Mouse (Mus musculus): Measurements from ENCODE around the gene Prkca. TPM values are rescaled to one million over a fixed set of nuclear protein-coding genes. Genes with fewer than 3 reads are reported as not detected.

The Prkca gene
- polyA plus RNA-seq, 1 experiment from 2014 or later: 10.1 TPM

GRCm38 (mm10) chr11:108053746-108054145 is 290.0 kb downstream of the Prkca start:
- Histone ChIP-seq H3K4me1 (no peaks in the 10 kb centered on the region), H3K4me2 (no peak overlapping the region), H3K36me3 (no peaks in the 10 kb centered on the region), H3K4me3 (replicated peaks) (no peak overlapping the region), H3K27me3 (replicated peaks) (no peaks in the 10 kb centered on the region), H3K9me3 (no peaks in the 10 kb centered on the region), H3K27ac (no peak overlapping the region), H3K9ac (no peak overlapping the region)
- 82% methylated on average over 10 of the region's 10 CpGs for WGBS
- no peak for ATAC-seq (ENCODE audit: insufficient read depth, low FRiP score, low read depth)

GRCm38 (mm10) chr11:108041669-108042068 is 302.1 kb downstream of the Prkca start:
- H3K36me3 ChIP-seq: no peaks in the 10 kb centered on the region
- no peaks in the 10 kb centered on the region for H3K27me3 ChIP-seq (replicated peaks)
- H3K4me3 ChIP-seq (replicated peaks): no peak overlapping the region
- no peak overlapping the region for H3K9ac ChIP-seq
- no peak for ATAC-seq (ENCODE audit: insufficient read depth, low FRiP score, low read depth)
- no peak overlapping the region for H3K27ac ChIP-seq
- WGBS: 76% methylated on average over 7 of the region's 7 CpGs
- no peak overlapping the region for H3K4me2 ChIP-seq
- H3K9me3 ChIP-seq: no peaks in the 10 kb centered on the region
- H3K4me1 ChIP-seq: no peaks in the 10 kb centered on the region

GRCm38 (mm10) chr11:108040823-108041222 is 302.9 kb downstream of the Prkca start:
- H3K36me3 ChIP-seq: no peaks in the 10 kb centered on the region
- H3K9ac ChIP-seq: no peak overlapping the region
- no peak overlapping the region for H3K4me3 ChIP-seq (replicated peaks)
- no peak overlapping the region for H3K4me2 ChIP-seq
- H3K27ac ChIP-seq: no peak overlapping the region
- no peaks in the 10 kb centered on the region for H3K4me1 ChIP-seq
- 63% methylated on average over 2 of the region's 2 CpGs for WGBS
- ATAC-seq (ENCODE audit: insufficient read depth, low FRiP score, low read depth): no peak
- H3K9me3 ChIP-seq: no peaks in the 10 kb centered on the region
- no peaks in the 10 kb centered on the region for H3K27me3 ChIP-seq (replicated peaks)

- Histone ChIP-seq H3K4me3 (replicated peaks) (no peak overlapping the region), H3K27me3 (replicated peaks) (no peaks in the 10 kb centered on the region), H3K9me3 (no peaks in the 10 kb centered on the region), H3K4me1 (no peaks in the 10 kb centered on the region), H3K9ac (no peak overlapping the region), H3K27ac (no peak overlapping the region), H3K36me3 (no peaks in the 10 kb centered on the region), H3K4me2 (no peak overlapping the region)
- WGBS: 90% methylated on average over 17 of the region's 17 CpGs
- no peak for ATAC-seq (ENCODE audit: insufficient read depth, low FRiP score, low read depth)
Observed at GRCm38 (mm10) chr11:108039761-108040160, 304.0 kb downstream of the Prkca start.

- WGBS: 78% methylated on average over 12 of the region's 12 CpGs
Observed at GRCm38 (mm10) chr11:108038989-108039388, 304.7 kb downstream of the Prkca start.

GRCm38 (mm10) chr11:108036339-108036738 is 307.4 kb downstream of the Prkca start:
- Histone ChIP-seq H3K4me1 (no peaks in the 10 kb centered on the region), H3K9me3 (no peaks in the 10 kb centered on the region), H3K27ac (no peak overlapping the region), H3K4me2 (no peak overlapping the region), H3K4me3 (replicated peaks) (no peak overlapping the region), H3K27me3 (replicated peaks) (no peaks in the 10 kb centered on the region), H3K36me3 (no peaks in the 10 kb centered on the region), H3K9ac (no peak overlapping the region)
- no peak for ATAC-seq (ENCODE audit: insufficient read depth, low FRiP score, low read depth)
- 84% methylated on average over 10 of the region's 10 CpGs for WGBS

More at GRCm38 (mm10) chr11:108038989-108039388, 304.7 kb downstream of the Prkca start:
- Histone ChIP-seq H3K4me1 (no peaks in the 10 kb centered on the region), H3K4me3 (replicated peaks) (no peak overlapping the region), H3K9me3 (no peaks in the 10 kb centered on the region), H3K9ac (no peak overlapping the region), H3K36me3 (no peaks in the 10 kb centered on the region), H3K27ac (no peak overlapping the region), H3K4me2 (no peak overlapping the region), H3K27me3 (replicated peaks) (no peaks in the 10 kb centered on the region)
- no peak for ATAC-seq (ENCODE audit: insufficient read depth, low FRiP score, low read depth)

- H3K4me1 ChIP-seq: no peaks in the 10 kb centered on the region
- WGBS: 87% methylated on average over 5 of the region's 5 CpGs
- no peak overlapping the region for H3K4me3 ChIP-seq (replicated peaks)
- ATAC-seq (ENCODE audit: insufficient read depth, low FRiP score, low read depth): no peak
- H3K9me3 ChIP-seq: no peaks in the 10 kb centered on the region
- no peak overlapping the region for H3K4me2 ChIP-seq
- H3K27ac ChIP-seq: no peak overlapping the region
- no peaks in the 10 kb centered on the region for H3K36me3 ChIP-seq
- no peak overlapping the region for H3K9ac ChIP-seq
- no peaks in the 10 kb centered on the region for H3K27me3 ChIP-seq (replicated peaks)
Observed at GRCm38 (mm10) chr11:108035761-108036160, 308.0 kb downstream of the Prkca start.

GRCm38 (mm10) chr11:108034376-108034775 is 309.4 kb downstream of the Prkca start:
- Histone ChIP-seq H3K27me3 (replicated peaks) (no peaks in the 10 kb centered on the region), H3K9me3 (no peaks in the 10 kb centered on the region), H3K36me3 (no peaks in the 10 kb centered on the region), H3K27ac (no peak overlapping the region), H3K4me1 (no peaks in the 10 kb centered on the region), H3K4me2 (no peak overlapping the region), H3K4me3 (replicated peaks) (no peak overlapping the region), H3K9ac (no peak overlapping the region)
- WGBS: 54% methylated on average over 7 of the region's 7 CpGs
- no peak for ATAC-seq (ENCODE audit: insufficient read depth, low FRiP score, low read depth)

GRCm38 (mm10) chr11:108032568-108032967 is 311.2 kb downstream of the Prkca start:
- H3K4me3 ChIP-seq (replicated peaks): no peak overlapping the region
- no peaks in the 10 kb centered on the region for H3K36me3 ChIP-seq
- H3K27me3 ChIP-seq (replicated peaks): no peaks in the 10 kb centered on the region
- H3K27ac ChIP-seq: no peak overlapping the region
- WGBS: 56% methylated on average over 10 of the region's 10 CpGs
- H3K9me3 ChIP-seq: no peaks in the 10 kb centered on the region
- no peak for ATAC-seq (ENCODE audit: insufficient read depth, low FRiP score, low read depth)
- no peaks in the 10 kb centered on the region for H3K4me1 ChIP-seq
- no peak overlapping the region for H3K9ac ChIP-seq
- H3K4me2 ChIP-seq: no peak overlapping the region

- WGBS: 51% methylated on average over 10 of the region's 10 CpGs
Observed at GRCm38 (mm10) chr11:108030956-108031604, 312.6 kb downstream of the Prkca start.

GRCm38 (mm10) chr11:108029321-108029720 is 314.4 kb downstream of the Prkca start:
- no peaks in the 10 kb centered on the region for H3K27me3 ChIP-seq (replicated peaks)
- H3K4me3 ChIP-seq (replicated peaks): no peak overlapping the region
- H3K36me3 ChIP-seq: no peaks in the 10 kb centered on the region
- H3K4me1 ChIP-seq: no peaks in the 10 kb centered on the region
- no peaks in the 10 kb centered on the region for H3K9me3 ChIP-seq
- ATAC-seq (ENCODE audit: insufficient read depth, low FRiP score, low read depth): no peak
- no peak overlapping the region for H3K27ac ChIP-seq
- no peak overlapping the region for H3K9ac ChIP-seq
- H3K4me2 ChIP-seq: no peak overlapping the region
- WGBS: 90% methylated on average over 11 of the region's 11 CpGs

More at GRCm38 (mm10) chr11:108030956-108031604, 312.6 kb downstream of the Prkca start:
- Histone ChIP-seq H3K27ac (no peak overlapping the region), H3K9ac (no peak overlapping the region), H3K4me3 (replicated peaks) (no peak overlapping the region), H3K9me3 (no peaks in the 10 kb centered on the region), H3K36me3 (no peaks in the 10 kb centered on the region), H3K4me2 (no peak overlapping the region), H3K4me1 (no peaks in the 10 kb centered on the region), H3K27me3 (replicated peaks) (no peaks in the 10 kb centered on the region)
- ATAC-seq (ENCODE audit: insufficient read depth, low FRiP score, low read depth): peak; percentile 63; the same call in 1 of the 2 replicates

GRCm38 (mm10) chr11:108028398-108028797 is 315.3 kb downstream of the Prkca start:
- Histone ChIP-seq H3K4me3 (replicated peaks) (no peak overlapping the region), H3K4me1 (no peaks in the 10 kb centered on the region), H3K27ac (no peak overlapping the region), H3K36me3 (no peaks in the 10 kb centered on the region), H3K27me3 (replicated peaks) (no peaks in the 10 kb centered on the region), H3K9me3 (no peaks in the 10 kb centered on the region), H3K4me2 (no peak overlapping the region), H3K9ac (no peak overlapping the region)
- ATAC-seq (ENCODE audit: insufficient read depth, low FRiP score, low read depth): no peak
- WGBS: 53% methylated on average over 12 of the region's 12 CpGs

Data from stomach, embryonic 15.5 days (tissue).